8 mouse cellular contexts compared by ENCODE assay signal in the genomic region with DNA sequence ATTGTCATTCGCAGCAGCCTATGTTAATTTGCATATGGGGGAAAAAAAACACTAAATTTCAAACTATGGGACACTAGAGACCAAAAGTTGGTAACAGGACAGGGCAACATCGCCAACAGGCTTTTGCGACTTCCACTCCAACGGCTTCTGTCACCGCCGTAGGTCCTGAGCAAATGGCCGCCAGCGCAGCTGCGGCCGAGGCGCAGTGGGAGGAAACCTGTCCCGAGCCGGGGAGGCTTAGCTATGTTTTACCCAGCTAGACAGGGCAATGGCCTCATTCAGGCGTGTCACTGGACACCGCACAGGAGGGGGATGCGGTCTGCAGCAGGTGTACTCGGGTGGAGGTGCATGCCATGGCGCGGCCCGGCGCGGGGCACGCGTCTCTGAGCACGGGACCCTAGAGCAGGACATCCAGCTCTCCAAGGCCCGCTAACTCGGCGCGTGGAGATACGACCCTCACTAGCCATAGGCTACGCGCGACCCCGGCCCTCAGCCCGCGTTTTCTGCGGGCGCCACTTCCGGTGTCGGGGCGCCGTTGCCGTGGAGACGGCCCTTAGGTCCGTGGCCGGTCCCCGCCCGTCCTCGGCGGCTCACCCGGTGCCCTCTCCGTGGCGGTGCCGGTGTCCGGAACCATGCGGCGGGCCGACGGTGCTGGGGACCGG. TPM values are rescaled to one million over a fixed set of nuclear protein-coding genes. Genes with fewer than 3 reads are reported as not detected.
A peak's percentile ranks its signal among the peaks of the same experiment; 100 is the strongest.
DNase-seq lines count a peak whose midpoint lies in the region; ATAC-seq lines count a peak whose summit lies in the region.

No protein-coding gene starts in this region.

- H3K4me2 ChIP-seq in hindbrain, embryonic 12.5 days (replicated peaks): peak overlapping the region; percentile 81
- peak overlapping the region; percentile 88 for H3K4me2 ChIP-seq in lung, embryonic 15.5 days

- H3K4me3 ChIP-seq in hindbrain, embryonic 12.5 days: peak overlapping the region; percentile 85
- peak overlapping the region; percentile 74 for H3K4me3 ChIP-seq in lung, embryonic 15.5 days

- H3K9ac ChIP-seq in hindbrain, embryonic 12.5 days: peak overlapping the region; percentile 93
- H3K9ac ChIP-seq in lung, embryonic 15.5 days: peak overlapping the region; percentile 76

- ATAC-seq in CD4-positive, CD25-positive, alpha-beta regulatory T cell, adult 4 months: peak; percentile 50
- ATAC-seq in hindbrain, embryonic 12.5 days (ENCODE audit: low FRiP score): peak; percentile 74
- peak; percentile 77 for ATAC-seq in lung, embryonic 15.5 days (ENCODE audit: borderline replicate concordance, extremely low read depth, low FRiP score, low TSS enrichment)

- DNase-seq in gastrocnemius, adult 18-20 months (ENCODE audit: low spot score): peak; percentile 39
- no peak for DNase-seq in gastrocnemius, postnatal 25 days
- DNase-seq in embryo, embryonic 10.5 days (ENCODE audit: low spot score): peak; percentile 85
- peak; percentile 89 for DNase-seq in retina, postnatal 1 day
- no peak for DNase-seq in adrenal gland, adult 8-10 months

- H3K36me3 ChIP-seq in hindbrain, embryonic 12.5 days: peaks cover 18% of the 10 kb centered on the region
- peaks cover 10% of the 10 kb centered on the region; the same call in 1 of the 2 replicates for H3K36me3 ChIP-seq in lung, embryonic 15.5 days

- H3K27me3 ChIP-seq in hindbrain, embryonic 12.5 days: no peaks in the 10 kb centered on the region
- H3K27me3 ChIP-seq in lung, embryonic 15.5 days: no peaks in the 10 kb centered on the region

- under 1% methylated on average over 50 of the region's 60 CpGs for whole genome bisulfite sequencing in hindbrain, embryonic 12.5 days
- WGBS in lung, embryonic 15.5 days: under 1% methylated on average over 60 of the region's 60 CpGs

- H3K9me3 ChIP-seq in hindbrain, embryonic 12.5 days (replicated peaks): no peaks in the 10 kb centered on the region
- no peaks in the 10 kb centered on the region for H3K9me3 ChIP-seq in lung, embryonic 15.5 days

- H3K27ac ChIP-seq in hindbrain, embryonic 12.5 days: peak overlapping the region; percentile 99
- H3K27ac ChIP-seq in lung, embryonic 15.5 days: peak overlapping the region; percentile 90

- H3K4me1 ChIP-seq in hindbrain, embryonic 12.5 days: peaks cover 27% of the 10 kb centered on the region
- peaks cover 21% of the 10 kb centered on the region for H3K4me1 ChIP-seq in lung, embryonic 15.5 days

RNA-seq across cellular contexts. Expression of gene Nacc2, which starts 16.7 kb away (rescaled TPM):
- 10 to 100 TPM; 23.4 to 24.5 TPM for total RNA-seq in gastrocnemius, adult 18-20 months (2021)
- total RNA-seq in gastrocnemius, postnatal 25 days (2021): 10 to 100 TPM; 18.2 to 23.7 TPM
- under 1 TPM; 0.44 to 0.75 TPM for polyA plus RNA-seq in CD4-positive, CD25-positive, alpha-beta regulatory T cell, adult 4 months (2017; shearing (Covaris generic))
- polyA plus RNA-seq in hindbrain, embryonic 12.5 days (2016; fragmentation: Nextera tagmentation; extraction: Ambion mirVana): 12.6 and 15.0 TPM in 2 replicates
- polyA plus RNA-seq in lung, embryonic 15.5 days (2015; fragmentation: Nextera tagmentation; extraction: Ambion mirVana): 10.3 and 11.2 TPM in 2 replicates
- total RNA-seq in adrenal gland, adult 8-10 months (2022): 10 to 100 TPM; 42.6 to 58.0 (median 46.9) TPM

Comparison
In these comparisons a context has a peak if more than half of its experiments do, and no peak if none do; other contexts are left out.
1. DNase-seq: peak in gastrocnemius, adult 18-20 months (single experiment), embryo, embryonic 10.5 days (single experiment) and retina, postnatal 1 day (single experiment); none in gastrocnemius, postnatal 25 days (single experiment) and adrenal gland, adult 8-10 months (single experiment).
2. Peak in every context shown above with its lines, with median percentiles within 50 percentile points of each other: ATAC-seq.